Mouse (Mus musculus) limb, embryonic 14.5 days (tissue): ENCODE results near the gene Pex11a. TPM values are rescaled to one million over a fixed set of nuclear protein-coding genes. Genes with fewer than 3 reads are reported as not detected.

Experiments used
- ATAC-seq: fragments of 200-750 bp; cut with Nextera tagmentation; 2 replicates; pipeline ENCODE4 v1.8.0; 2017; ENCODE audit warnings: low read depth, moderate number of reproducible peaks, moderate TSS enrichment; ENCODE audit not compliant: low FRiP score
- DNase-seq: peaks from one replicate; pipeline ENCODE4 v3.0.0-alpha.2; 2015; ENCODE audit warnings: low spot score
- H3K27ac ChIP-seq: fragments of 300-500 bp; sonication (generic); replicated peaks from 2 replicates; pipeline ENCODE4 v1.5.1; 2014; ENCODE audit warnings: low read depth, mild to moderate bottlenecking, low read length, moderate library complexity, mixed read lengths
- H3K27me3 ChIP-seq: fragments of 300-500 bp; sonication (generic); 2 replicates; pipeline ENCODE4 v1.6.1; 2014; ENCODE audit warnings: low read length, mixed read lengths; ENCODE audit not compliant: control insufficient read depth, insufficient read depth
- H3K36me3 ChIP-seq: fragments of 300-500 bp; sonication (generic); 2 replicates; pipeline ENCODE4 v1.6.1; 2014; ENCODE audit warnings: mild to moderate bottlenecking, low read length, moderate library complexity, mixed read lengths; ENCODE audit not compliant: control insufficient read depth, insufficient read depth
- H3K4me1 ChIP-seq: fragments of 300-500 bp; sonication (generic); 2 replicates; pipeline ENCODE4 v1.6.1; 2014; ENCODE audit warnings: antibody characterized with exemption, low read length, mixed read lengths; ENCODE audit not compliant: control insufficient read depth, insufficient read depth
- H3K4me2 ChIP-seq: fragments of 300-500 bp; sonication (generic); replicated peaks from 2 replicates; pipeline ENCODE4 v1.6.1; 2014; ENCODE audit warnings: low read depth, mild to moderate bottlenecking, low read length, moderate library complexity; ENCODE audit not compliant: severe bottlenecking
- H3K4me3 ChIP-seq: fragments of 300-500 bp; sonication (generic); replicated peaks from 2 replicates; pipeline ENCODE4 v1.5.1; 2014; ENCODE audit warnings: low read length
- H3K9ac ChIP-seq: fragments of 300-500 bp; sonication (generic); 2 replicates; pipeline ENCODE4 v1.6.1; 2014; ENCODE audit warnings: mild to moderate bottlenecking, low read depth, low read length, moderate library complexity; ENCODE audit not compliant: severe bottlenecking
- H3K9me3 ChIP-seq: fragments of 300-500 bp; sonication (generic); 2 replicates; pipeline ENCODE4 v1.6.1; 2016; ENCODE audit warnings: low read length; ENCODE audit not compliant: control insufficient read depth
- POLR2A ChIP-seq: fragments of 200-500 bp; IDR thresholded peaks from 2 replicates; pipeline ENCODE4 v1.8.0; 2012; ENCODE audit warnings: inconsistent platforms, mild to moderate bottlenecking, moderate library complexity, borderline replicate concordance; ENCODE audit not compliant: insufficient read depth, insufficient read length; ENCODE audit errors: extremely low read depth
- WGBS: fragments of 180-500 bp; shearing (Covaris S2); extraction: QIAGEN DNeasy Blood & Tissue Kit; methylation state at CpG from one replicate; pipeline ENCODE4 v1.1.7; 2014; 5-methylcytosine and 5-hydroxymethylcytosine counted together
- polyA plus RNA-seq, 2 experiments: library from polyadenylated mRNA; depleted of rRNA in 1 of 2; stranded (reverse) in 1 of 2; unstranded in 1 of 2; fragments of >200 nt; fragmentation: Nextera tagmentation in 1 of 2; extraction: Ambion mirVana in 1 of 2; gene quantifications; 2 replicates each; pipeline versions ENCODE4 v1.2.1 to v1.2.3; 2012 to 2014

Pex11a gene
- polyA plus RNA-seq, 2 experiments, result 9.0 to 10.1 TPM

DNA sequence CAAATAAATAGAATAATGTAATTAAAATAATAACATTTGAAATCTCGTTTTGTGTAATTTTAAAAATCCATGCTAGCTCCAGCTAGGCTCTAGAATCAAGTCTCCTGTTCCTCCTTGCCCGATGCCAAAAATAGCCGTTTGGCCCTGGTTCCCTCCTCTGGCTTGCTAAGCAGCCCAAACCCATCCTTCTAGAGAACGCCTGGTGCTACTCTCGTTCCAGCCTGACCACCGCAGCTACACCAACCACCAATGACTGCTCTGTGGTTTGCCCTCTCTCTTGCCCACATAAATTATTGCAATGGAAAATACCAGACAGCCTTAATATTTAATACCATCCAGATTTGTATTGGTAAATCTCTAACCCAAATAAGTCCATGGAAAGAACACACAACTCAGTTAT, 4.7 kb upstream of the Pex11a start:
- 75% methylated on average over 6 of the region's 6 CpGs for WGBS
- no peak for DNase-seq

GRCm38 (mm10) chr7:79744585-79744984, 1.7 kb upstream of the Pex11a start:
- H3K27me3 ChIP-seq, result no peaks in the 10 kb centered on the region
- DNase-seq, result no peak
- H3K27ac ChIP-seq, result no peak overlapping the region
- no peak overlapping the region for H3K4me2 ChIP-seq
- no peaks in the 10 kb centered on the region for H3K9me3 ChIP-seq
- peaks cover 4% of the 10 kb centered on the region for H3K4me1 ChIP-seq
- 0 out of 2 replicates have a peak, but pooled peaks cover 5% of the 10 kb centered on the region for H3K36me3 ChIP-seq
- TF ChIP-seq POLR2A, result no peak
- H3K4me3 ChIP-seq, result no peak overlapping the region
- no peak for ATAC-seq
- WGBS, result 81% methylated on average over 5 of the region's 5 CpGs
- no peak overlapping the region for H3K9ac ChIP-seq

More for the DNA sequence above, 4.7 kb upstream of the Pex11a start:
- H3K4me2 ChIP-seq, result no peak overlapping the region
- no peaks in the 10 kb centered on the region for H3K9me3 ChIP-seq
- H3K4me1 ChIP-seq, result peaks cover 4% of the 10 kb centered on the region
- no peaks in the 10 kb centered on the region for H3K27me3 ChIP-seq
- no peak overlapping the region for H3K27ac ChIP-seq
- H3K9ac ChIP-seq, result no peak overlapping the region
- ATAC-seq, result no peak
- TF ChIP-seq POLR2A, result no peak
- H3K36me3 ChIP-seq, result no peaks in the 10 kb centered on the region
- H3K4me3 ChIP-seq, result no peak overlapping the region

DNA sequence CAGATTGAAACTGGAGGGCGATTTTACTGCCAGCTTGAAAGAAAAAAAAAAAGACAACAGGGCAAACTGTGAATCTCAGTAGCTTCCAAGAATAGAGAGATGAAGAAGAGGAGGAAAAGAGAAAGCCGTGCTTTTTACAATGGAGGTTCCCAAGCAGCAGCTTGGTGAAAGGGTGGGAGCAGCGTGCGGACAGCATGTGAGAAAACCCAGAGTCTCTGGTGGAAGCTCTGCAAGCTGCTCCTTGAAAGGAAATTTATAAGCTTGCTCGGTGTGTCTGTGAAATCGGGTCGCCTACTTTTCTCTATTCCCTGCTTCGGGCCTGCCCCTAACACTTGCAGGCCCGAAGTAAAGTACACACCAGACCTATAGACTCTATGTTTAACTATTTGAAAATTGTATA, 1.1 kb upstream of the Pex11a start:
- TF ChIP-seq POLR2A, result no peak
- Histone ChIP-seq H3K27ac (no peak overlapping the region), H3K4me2 (no peak overlapping the region), H3K9me3 (no peaks in the 10 kb centered on the region), H3K36me3 (0 out of 2 replicates have a peak, but pooled peaks cover 5% of the 10 kb centered on the region), H3K27me3 (no peaks in the 10 kb centered on the region), H3K4me3 (no peak overlapping the region), H3K9ac (no peak overlapping the region), H3K4me1 (peaks cover 4% of the 10 kb centered on the region)
- ATAC-seq (no peak), DNase-seq (no peak)
- 88% methylated on average over 9 of the region's 9 CpGs for WGBS

DNA sequence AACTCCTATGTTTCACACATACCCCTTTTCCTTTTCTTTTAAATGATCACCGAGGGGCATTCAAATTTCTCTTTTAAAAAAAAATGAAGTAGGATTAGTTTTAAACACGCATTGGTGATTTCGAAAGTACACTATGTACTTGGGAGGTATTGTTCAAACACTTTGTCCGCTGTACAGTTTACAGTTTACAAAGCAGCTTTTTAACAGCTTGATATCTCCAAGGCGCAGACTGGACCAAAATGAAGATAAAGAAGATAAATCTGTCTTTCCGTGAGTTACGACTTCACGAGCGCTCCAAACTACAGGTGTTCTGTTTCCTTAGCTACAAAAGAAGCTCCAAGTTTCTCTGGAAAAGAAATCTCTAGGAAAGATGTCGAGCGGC, 663 bp downstream of the Pex11a start:
- Histone ChIP-seq H3K4me3 (peak overlapping the region; percentile 79), H3K27ac (no peak overlapping the region), H3K27me3 (no peaks in the 10 kb centered on the region), H3K36me3 (0 out of 2 replicates have a peak, but pooled peaks cover 5% of the 10 kb centered on the region), H3K4me2 (peak overlapping the region; percentile 95), H3K9ac (peak overlapping the region; percentile 68), H3K4me1 (peaks cover 4% of the 10 kb centered on the region), H3K9me3 (no peaks in the 10 kb centered on the region)
- 16% methylated on average over 11 of the region's 11 CpGs for WGBS
- no peak for DNase-seq
- TF ChIP-seq POLR2A, result no peak
- no peak for ATAC-seq

DNA sequence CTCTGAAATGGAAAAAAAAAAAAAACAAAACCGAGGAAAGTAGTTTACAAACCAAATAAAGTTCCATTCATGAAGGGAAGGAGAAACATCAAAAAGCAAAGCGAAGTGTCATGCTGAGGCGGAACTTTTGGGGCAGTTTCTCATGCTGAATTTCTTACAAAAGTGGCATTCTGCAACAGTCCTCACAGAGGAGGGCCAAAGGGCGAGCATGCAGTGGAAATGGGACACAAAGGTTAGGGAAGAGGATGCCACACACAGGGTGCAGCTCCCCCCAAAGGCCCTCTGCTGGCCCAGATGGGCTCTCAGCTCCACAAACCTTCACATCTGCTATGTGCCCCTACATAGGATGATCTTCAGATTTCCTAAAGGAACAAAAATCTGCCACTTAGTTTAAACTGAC, 2.7 kb downstream of the Pex11a start:
- DNase-seq (no peak), ATAC-seq (no peak)
- Histone ChIP-seq H3K9ac (no peak overlapping the region), H3K27ac (no peak overlapping the region), H3K4me2 (no peak overlapping the region), H3K36me3 (peaks cover 9% of the 10 kb centered on the region; the same call in 1 of the 2 replicates), H3K4me3 (no peak overlapping the region), H3K27me3 (no peaks in the 10 kb centered on the region), H3K9me3 (no peaks in the 10 kb centered on the region), H3K4me1 (peaks cover 4% of the 10 kb centered on the region)
- TF ChIP-seq POLR2A, result no peak
- WGBS, result 74% methylated on average over 4 of the region's 4 CpGs

- ATAC-seq (no peak), DNase-seq (no peak)
- H3K4me2 ChIP-seq, result no peak overlapping the region
- H3K4me3 ChIP-seq, result no peak overlapping the region
- H3K36me3 ChIP-seq, result peaks cover 13% of the 10 kb centered on the region; the same call in 1 of the 2 replicates
- no peaks in the 10 kb centered on the region for H3K27me3 ChIP-seq
- no peak overlapping the region for H3K27ac ChIP-seq
- no peak overlapping the region for H3K9ac ChIP-seq
- 88% methylated on average over 2 of the region's 2 CpGs for WGBS
- no peak for TF ChIP-seq POLR2A
- H3K9me3 ChIP-seq, result no peaks in the 10 kb centered on the region
- peaks cover 4% of the 10 kb centered on the region for H3K4me1 ChIP-seq
Observed at GRCm38 (mm10) chr7:79738913-79739312, 4.0 kb downstream of the Pex11a start.
